In genomic region chr15:51288911-51289432, GRCm38 (mm10) we compare ENCODE assay signal across 11 mouse cellular contexts.
DNase-seq lines count a peak whose midpoint lies in the region; ATAC-seq lines count a peak whose summit lies in the region.
"Had no signal": no experiment of that assay in that cellular context is flagged by ENCODE, and none has a peak within 500 bp of the region (broad histone marks: within the 10 kb centered on the region; RNA-seq: fewer than 3 reads in every experiment).

No protein-coding gene starts in this region.

- H3K9me3 ChIP-seq in neural tube, embryonic 15.5 days (replicated peaks): no peaks in the 10 kb centered on the region
- H3K9me3 ChIP-seq in midbrain, embryonic 11.5 days (ENCODE audit: control insufficient read depth, low read length): no peaks in the 10 kb centered on the region
- H3K9me3 ChIP-seq: kidney, embryonic 15.5 days had no signal

- no peaks in the 10 kb centered on the region for H3K4me1 ChIP-seq in neural tube, embryonic 15.5 days
- H3K4me1 ChIP-seq in midbrain, embryonic 11.5 days (ENCODE audit: control insufficient read depth, insufficient read depth, low read length): no peaks in the 10 kb centered on the region
- H3K4me1 ChIP-seq: kidney, embryonic 15.5 days had no signal

- no peak overlapping the region for H3K27ac ChIP-seq in neural tube, embryonic 15.5 days (replicated peaks)
- no peak overlapping the region for H3K27ac ChIP-seq in midbrain, embryonic 11.5 days (ENCODE audit: low read depth, low read length)
- H3K27ac ChIP-seq: kidney, embryonic 15.5 days had no signal

- DNase-seq in embryo, embryonic 11 days: peak; percentile 16
- DNase-seq in embryo, embryonic 10 days (ENCODE audit: low spot score): no peak
- no peak for DNase-seq in neural tube, embryonic 10.5 days (ENCODE audit: extremely low spot score, low spot score)
- DNase-seq in midbrain, embryonic 11.5 days (ENCODE audit: low spot score, missing footprints): peak; percentile 88
- no peak for DNase-seq in liver
- no peak for DNase-seq in thymus, postnatal 36 days
- no peak for DNase-seq in frontal cortex, postnatal 25 days (ENCODE audit: low spot score in 2 of 2)
- DNase-seq: adrenal gland, postnatal 25 days; lung, adult 18-20 months had no signal

- no peak overlapping the region for H3K4me3 ChIP-seq in neural tube, embryonic 15.5 days (replicated peaks)
- no peak overlapping the region for H3K4me3 ChIP-seq in midbrain, embryonic 11.5 days (ENCODE audit: low read depth, low read length)
- H3K4me3 ChIP-seq: kidney, embryonic 15.5 days had no signal

- 0 out of 2 replicates have a peak overlapping the region, but pooled peaks have one; percentile 11 for H3K4me2 ChIP-seq in neural tube, embryonic 15.5 days
- peak overlapping the region; percentile 10 for H3K4me2 ChIP-seq in midbrain, embryonic 11.5 days
- H3K4me2 ChIP-seq: kidney, embryonic 15.5 days had no signal

- no peak for ATAC-seq in neural tube, embryonic 15.5 days (ENCODE audit: low FRiP score)
- ATAC-seq in midbrain, embryonic 11.5 days (ENCODE audit: low FRiP score): peak; percentile 69; the same call in 1 of the 2 replicates

- no peaks in the 10 kb centered on the region for H3K36me3 ChIP-seq in neural tube, embryonic 15.5 days
- no peaks in the 10 kb centered on the region for H3K36me3 ChIP-seq in midbrain, embryonic 11.5 days (ENCODE audit: control insufficient read depth, insufficient read depth, low read length)
- H3K36me3 ChIP-seq: kidney, embryonic 15.5 days had no signal

- 46% methylated on average over 9 of the region's 9 CpGs for WGBS in neural tube, embryonic 15.5 days
- 8% methylated on average over 9 of the region's 9 CpGs for WGBS in midbrain, embryonic 11.5 days

- H3K9ac ChIP-seq in neural tube, embryonic 15.5 days (replicated peaks): no peak overlapping the region
- H3K9ac ChIP-seq in midbrain, embryonic 11.5 days (ENCODE audit: low read length): 0 out of 2 replicates have a peak overlapping the region, but pooled peaks have one; percentile 22
- H3K9ac ChIP-seq: kidney, embryonic 15.5 days had no signal

- no peaks in the 10 kb centered on the region for H3K27me3 ChIP-seq in neural tube, embryonic 15.5 days (replicated peaks)
- no peaks in the 10 kb centered on the region for H3K27me3 ChIP-seq in midbrain, embryonic 11.5 days (ENCODE audit: control insufficient read depth, insufficient read depth, low read length)
- H3K27me3 ChIP-seq: kidney, embryonic 15.5 days had no signal

Comparison
In these comparisons a context has a peak if more than half of its experiments do, and no peak if none do; other contexts are left out.
1. DNase-seq: peak in embryo, embryonic 11 days (single experiment) and midbrain, embryonic 11.5 days (single experiment); none in embryo, embryonic 10 days (single experiment), neural tube, embryonic 10.5 days (single experiment), liver (single experiment), thymus, postnatal 36 days (0 of 2) and frontal cortex, postnatal 25 days (0 of 2).